Mouse (Mus musculus): ENCODE data around the gene Etnppl.

Gene Etnppl

GRCm38 (mm10) chr3:130617439-130617898 lies at the start of gene Etnppl:
Gene Etnppl, plus strand, starts transcription at chr3:130617448.
- peak; percentile 49 for DNase-seq

DNA sequence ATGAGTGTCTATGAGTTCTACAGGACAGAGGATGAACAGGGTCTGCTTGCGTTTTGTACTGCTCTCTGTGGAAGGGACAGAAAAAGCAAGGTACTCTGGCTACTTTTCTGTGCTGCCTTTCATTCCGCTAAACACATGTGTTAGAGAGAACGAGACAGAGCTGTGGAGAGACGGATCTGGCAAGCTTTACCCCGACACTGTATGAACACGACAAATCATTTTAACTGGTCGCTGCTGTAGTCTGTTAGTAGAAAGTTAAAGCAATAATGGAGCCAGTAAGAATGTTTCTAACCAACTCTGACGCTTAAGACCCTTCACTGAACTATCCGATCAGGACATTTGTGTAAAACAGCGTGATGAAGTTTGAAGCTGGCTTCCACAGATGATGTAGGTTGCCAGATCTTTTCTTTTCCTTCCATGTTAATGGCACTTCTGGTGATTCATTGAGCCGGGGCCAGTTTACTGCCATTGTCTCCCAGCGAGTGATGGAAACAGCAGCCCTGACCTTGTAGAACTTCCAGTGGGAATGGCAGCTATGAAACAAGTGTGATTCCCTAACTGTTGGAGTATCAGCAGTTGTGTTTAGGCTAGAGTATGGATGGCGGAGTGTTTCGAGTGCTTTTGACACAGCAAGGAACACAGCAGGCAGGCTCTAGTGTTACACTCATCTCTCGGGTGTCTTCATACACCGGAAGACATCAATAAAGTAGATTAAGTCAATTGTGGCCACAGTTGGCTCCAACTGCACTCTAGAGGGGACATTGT lies 48.7 kb upstream of the Etnppl start:
- DNase-seq: peak; percentile 9

GRCm38 (mm10) chr3:130573243-130573642 lies 44.0 kb upstream of the Etnppl start:
- DNase-seq: no peak

DNA sequence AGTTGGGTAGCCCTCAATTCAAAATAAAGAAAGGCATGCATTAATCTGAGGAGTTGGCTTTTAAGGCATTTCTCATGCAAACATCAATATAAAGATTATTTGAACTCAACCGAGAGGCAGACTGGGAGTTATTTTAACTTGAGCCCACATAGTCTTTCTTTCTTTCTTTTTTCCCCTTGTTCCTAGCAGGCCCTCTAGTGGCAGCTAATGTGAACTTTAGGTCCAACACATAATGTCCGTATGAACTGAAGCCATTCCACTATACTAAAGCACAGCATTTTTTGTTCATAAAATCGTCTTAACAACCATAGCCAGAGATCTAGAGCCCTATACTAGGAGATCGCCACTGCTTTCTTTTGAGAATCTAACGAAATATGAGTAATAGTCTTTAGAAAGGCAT lies 42.6 kb upstream of the Etnppl start:
- DNase-seq: peak; percentile 74

- peak; percentile 43 for DNase-seq
Measured at GRCm38 (mm10) chr3:130576683-130577082, 40.6 kb upstream of the Etnppl start.

DNA sequence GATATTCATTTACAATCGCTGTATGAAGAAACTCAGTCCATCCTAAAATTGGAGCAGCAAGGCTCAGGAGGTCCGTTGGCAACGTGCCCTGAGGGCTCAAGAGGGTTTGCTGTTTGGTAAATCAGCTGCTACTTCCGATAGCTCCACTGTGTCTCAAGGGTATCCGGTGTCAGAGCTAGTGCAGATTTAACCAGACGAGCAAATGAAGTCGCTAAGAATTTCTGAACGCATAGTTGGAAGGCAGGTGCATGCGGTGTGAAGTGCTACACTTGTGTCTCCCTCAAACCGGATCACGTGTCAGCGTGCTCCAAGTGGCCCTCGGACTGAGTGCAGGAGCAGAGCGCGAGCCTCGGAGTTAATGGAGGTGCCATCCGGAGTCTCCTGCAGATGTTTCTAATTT lies 37.7 kb upstream of the Etnppl start:
- peak; percentile 34 for DNase-seq

GRCm38 (mm10) chr3:130581577-130581976 lies 35.7 kb upstream of the Etnppl start:
- DNase-seq: no peak

DNA sequence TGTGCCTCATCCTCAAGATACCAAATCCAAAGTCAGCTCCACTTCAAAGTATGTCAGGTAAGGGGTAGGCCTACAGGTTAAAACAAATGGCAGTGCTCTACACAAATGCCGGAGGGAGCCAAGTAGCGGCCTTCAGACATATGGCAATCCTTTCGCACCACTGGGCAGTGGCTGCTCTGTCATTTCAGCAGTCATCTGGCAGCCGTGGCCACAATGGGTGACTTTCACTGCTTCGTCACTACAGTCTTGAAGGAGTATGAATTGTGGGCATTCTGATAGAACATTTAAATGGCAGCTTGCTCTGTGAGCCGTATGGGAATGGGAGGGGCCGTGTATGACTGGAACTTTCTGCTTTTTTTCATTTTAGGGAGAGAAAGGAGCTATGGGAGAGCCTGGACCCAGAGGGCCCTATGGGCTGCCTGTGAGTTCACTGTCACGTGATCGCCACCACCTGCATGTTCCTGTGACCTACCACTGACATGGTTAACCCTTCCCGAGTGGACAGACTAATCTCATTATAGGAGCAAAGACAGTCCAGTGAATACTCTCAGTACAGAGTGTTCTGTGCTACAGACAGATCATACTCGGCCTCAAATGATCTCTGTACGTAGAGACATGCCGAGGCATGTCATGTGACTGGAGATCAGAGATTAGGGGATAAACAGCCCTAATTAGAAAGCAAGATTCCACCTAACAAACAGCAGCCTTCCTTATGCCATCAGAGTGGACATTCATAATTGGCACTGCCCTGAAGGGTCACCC lies 34.2 kb upstream of the Etnppl start:
- no peak for DNase-seq

DNA sequence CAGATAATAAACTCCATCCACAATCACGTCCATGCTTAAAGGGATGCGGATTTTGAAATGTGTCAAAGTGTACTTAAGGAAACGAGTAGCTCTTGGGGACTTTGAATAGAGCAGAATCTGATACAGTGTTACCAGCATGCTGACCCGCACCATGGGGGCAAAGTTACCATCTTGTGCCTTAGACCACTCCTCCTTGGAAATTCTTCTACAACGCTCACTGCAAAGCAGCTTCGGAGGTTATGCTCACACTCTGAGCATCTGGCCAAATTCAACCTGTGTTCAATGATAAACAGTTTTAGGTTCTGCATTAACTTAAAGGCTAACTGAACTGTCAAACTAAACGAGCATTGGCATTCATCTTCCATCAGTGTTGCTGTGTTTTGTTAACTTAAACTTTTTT lies 33.2 kb upstream of the Etnppl start:
- DNase-seq: no peak

DNA sequence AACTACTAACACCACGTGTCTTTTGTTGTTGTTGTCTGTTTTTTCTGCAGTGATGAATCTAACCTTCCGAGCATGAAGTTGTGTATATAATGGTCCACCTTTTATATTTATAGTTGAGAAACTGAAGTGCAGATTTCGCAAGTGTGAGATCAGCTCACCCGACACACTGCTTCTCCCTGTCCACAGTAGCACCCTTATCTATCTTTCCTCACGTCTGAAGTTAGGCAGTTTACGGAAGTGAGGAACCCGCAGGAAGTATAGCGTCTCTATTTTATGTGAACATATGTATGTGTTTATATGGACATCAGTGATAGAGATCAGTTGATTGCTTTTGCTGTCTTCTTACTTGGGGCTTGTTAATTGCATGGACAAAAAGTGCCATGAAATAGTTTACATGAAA lies 22.2 kb upstream of the Etnppl start:
- no peak for DNase-seq

- no peak for DNase-seq
Measured at GRCm38 (mm10) chr3:130601491-130601890, 15.8 kb upstream of the Etnppl start.

- DNase-seq: peak; percentile 38
Measured at GRCm38 (mm10) chr3:130607924-130608323, 9.3 kb upstream of the Etnppl start.

GRCm38 (mm10) chr3:130614444-130614843 lies 2.8 kb upstream of the Etnppl start:
- DNase-seq: no peak

GRCm38 (mm10) chr3:130615625-130616024 lies 1.6 kb upstream of the Etnppl start:
- DNase-seq: no peak

DNA sequence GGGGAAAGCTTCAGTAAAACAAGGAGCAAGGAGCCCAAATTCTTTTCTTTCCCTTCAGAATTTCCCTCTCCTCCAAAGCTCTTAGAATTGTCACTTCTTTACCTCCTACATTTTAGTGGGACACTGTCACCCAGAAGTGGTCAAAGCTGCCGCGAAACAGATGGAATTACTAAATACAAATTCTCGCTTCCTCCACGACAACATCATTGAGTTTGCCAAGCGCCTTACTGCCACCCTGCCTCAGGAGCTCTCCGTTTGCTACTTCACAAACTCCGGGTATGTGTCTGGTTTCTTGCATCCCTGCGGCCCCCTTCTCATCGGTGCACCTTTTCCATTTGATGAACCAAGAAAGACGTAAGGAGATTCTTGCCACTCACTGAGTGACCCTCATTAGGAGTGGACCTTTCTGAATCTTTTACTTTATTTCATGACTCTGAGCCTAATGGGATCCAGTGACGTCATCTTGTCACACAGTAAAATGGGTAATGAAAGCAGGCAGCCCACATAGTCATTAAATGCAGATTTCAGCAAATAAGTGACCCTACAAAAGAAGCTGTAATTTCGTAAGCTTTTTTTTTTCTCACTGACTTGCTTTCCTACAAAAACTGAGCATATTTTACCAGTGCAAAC lies 3.4 kb downstream of the Etnppl start:
- no peak for DNase-seq

GRCm38 (mm10) chr3:130628358-130628757 lies 11.1 kb downstream of the Etnppl start:
- DNase-seq: no peak

GRCm38 (mm10) chr3:130633859-130634258 lies 16.6 kb downstream of the Etnppl start:
- DNase-seq: no peak

DNA sequence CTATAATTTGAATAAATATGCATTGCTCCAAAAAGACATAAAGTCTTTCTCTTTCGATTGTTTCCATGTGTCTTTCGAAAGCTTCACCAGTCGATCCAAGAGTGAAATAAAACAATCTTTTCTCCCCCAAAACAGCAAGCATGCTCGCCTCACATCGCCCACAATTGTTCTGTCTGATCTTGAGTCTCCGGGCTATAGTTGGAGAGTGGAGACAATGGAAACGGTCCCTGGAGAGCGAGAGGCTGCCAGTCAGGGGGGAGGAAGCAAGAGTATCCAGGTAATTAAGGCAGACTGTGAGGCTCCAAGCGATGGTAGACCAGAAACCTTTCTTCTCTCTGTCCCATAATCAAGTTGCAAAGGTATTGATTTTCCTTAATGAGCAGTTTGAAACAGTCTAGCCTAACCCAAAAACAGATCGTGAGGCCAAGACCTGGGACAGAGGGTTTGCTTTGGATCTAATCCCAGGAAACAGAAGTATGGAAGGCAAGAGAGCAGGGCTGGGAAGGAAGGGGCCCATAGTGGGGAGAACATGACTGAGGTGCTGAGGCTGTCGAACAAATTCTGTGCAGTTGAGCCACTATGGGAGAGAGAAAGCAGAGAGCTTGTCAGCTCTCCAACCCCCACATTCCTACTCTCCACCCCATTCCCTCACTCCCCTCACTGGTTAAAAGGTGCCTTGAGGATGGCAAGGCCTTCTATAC lies 29.0 kb downstream of the Etnppl start:
- no peak for DNase-seq

DNA sequence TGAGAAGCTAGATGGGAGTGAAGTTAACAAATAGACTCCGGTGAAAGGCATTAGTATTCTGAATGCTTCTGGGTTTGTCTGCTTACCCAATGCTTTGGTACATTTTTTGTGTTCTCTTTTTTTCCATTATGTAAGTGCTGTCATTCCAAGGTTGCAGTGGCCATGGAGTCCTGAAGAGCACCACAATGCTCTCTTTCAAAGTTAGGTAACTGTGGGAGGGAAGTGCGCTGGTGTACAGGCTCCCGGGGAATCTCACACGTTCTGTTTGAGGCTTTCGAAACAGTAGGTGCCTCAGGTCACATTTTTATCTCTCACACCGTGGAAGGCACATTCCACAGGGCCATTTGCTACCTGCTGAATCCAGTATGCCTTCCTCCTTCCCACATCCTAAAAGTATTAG lies 32.3 kb downstream of the Etnppl start:
- no peak for DNase-seq

GRCm38 (mm10) chr3:130660619-130661018 lies 43.4 kb downstream of the Etnppl start:
- DNase-seq: no peak

GRCm38 (mm10) chr3:130662496-130662895 lies 45.2 kb downstream of the Etnppl start:
- DNase-seq: no peak

DNA sequence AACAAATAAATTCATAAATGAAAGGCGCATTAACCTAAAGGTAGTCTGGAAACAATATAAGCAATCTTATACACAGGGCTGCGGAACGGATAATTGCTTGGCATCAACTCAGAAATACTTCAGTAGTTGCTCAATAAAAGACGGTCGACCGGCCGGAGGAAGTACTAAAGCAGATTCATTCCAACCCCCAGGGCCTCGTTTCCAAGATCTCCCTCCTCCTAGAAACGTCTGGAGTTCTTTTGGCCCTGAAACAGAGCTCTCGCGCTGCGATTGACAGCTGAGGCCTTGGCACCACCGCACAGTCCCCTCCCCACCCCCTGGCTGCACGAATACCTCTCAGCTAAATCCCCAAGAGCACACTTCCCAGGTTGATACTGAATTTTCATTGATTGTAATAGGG lies 54.0 kb downstream of the Etnppl start:
- no peak for DNase-seq

Measured in kidney, postnatal 10 days (tissue).